Mouse (Mus musculus): ENCODE data around the gene Olfr412. TPM values are rescaled to one million over a fixed set of nuclear protein-coding genes. Genes with fewer than 3 reads are reported as not detected.
A peak's percentile ranks its signal among the peaks of the same experiment; 100 is the strongest.

Olfr412 gene
- polyA plus RNA-seq, 1 experiment from 2014 or later = not detected

DNA sequence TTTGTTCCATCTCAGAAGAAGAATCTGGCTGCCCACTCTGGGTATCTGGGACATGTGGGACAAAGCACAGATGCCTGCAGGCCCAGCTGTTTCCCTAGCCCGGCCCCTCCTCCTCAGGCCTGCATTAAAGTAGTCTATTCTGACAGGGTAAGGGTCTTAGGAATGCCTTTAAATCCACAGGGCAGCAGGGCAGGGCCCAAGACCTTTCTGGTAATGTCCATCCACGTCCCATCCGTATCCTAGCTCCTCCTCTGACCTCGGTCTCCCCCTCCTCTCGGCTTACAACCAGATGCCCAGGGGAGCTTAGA lies 47.5 kb downstream of the Olfr412 start:
- Histone ChIP-seq H3K4me3 (ENCODE audit: low read length) (no peak overlapping the region), H3K27me3 (ENCODE audit: control insufficient read depth, insufficient read depth, low read depth, low read length) (no peaks in the 10 kb centered on the region), H3K4me2 (ENCODE audit: low read depth, low read length) (no peak overlapping the region), H3K36me3 (ENCODE audit: control insufficient read depth, insufficient read depth, low read length) (no peaks in the 10 kb centered on the region), H3K27ac (ENCODE audit: low read length) (peak overlapping the region; percentile 63), H3K4me1 (replicated peaks; ENCODE audit: control insufficient read depth, insufficient read depth, low read length) (peaks cover 29% of the 10 kb centered on the region), H3K9ac (ENCODE audit: low read length) (0 out of 2 replicates have a peak overlapping the region, but pooled peaks have one; percentile 25), H3K9me3 (ENCODE audit: control insufficient read depth, low read length) (no peaks in the 10 kb centered on the region)
- WGBS = 64% methylated on average over 5 of the region's 5 CpGs
- 0 out of 2 replicates have a peak, but pooled peaks have one; percentile 16 for ATAC-seq (ENCODE audit: low read depth)

DNA sequence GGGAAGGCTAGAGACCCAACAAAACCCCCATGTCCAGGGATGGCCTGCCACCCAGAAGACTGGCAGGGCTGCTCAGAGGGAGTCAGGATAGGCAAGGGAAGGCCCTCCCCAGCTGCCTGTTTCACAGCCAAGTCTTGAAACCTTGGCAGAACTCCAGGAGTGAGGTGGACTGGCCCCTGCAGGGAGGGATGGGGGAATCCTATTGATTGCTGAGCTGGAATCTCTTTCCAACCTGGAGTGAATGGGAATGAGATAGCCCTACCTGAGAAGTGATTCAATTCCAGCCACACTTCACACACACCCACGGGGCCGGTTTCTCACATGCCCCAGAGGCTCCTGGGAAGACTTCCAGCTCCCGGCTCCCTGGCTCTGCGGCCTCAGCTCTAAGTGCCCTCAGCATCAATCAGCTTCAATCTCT lies 47.9 kb downstream of the Olfr412 start:
- Histone ChIP-seq H3K27me3 (ENCODE audit: control insufficient read depth, insufficient read depth, low read depth, low read length) (no peaks in the 10 kb centered on the region), H3K4me2 (ENCODE audit: low read depth, low read length) (no peak overlapping the region), H3K4me3 (ENCODE audit: low read length) (no peak overlapping the region), H3K9me3 (ENCODE audit: control insufficient read depth, low read length) (no peaks in the 10 kb centered on the region), H3K27ac (ENCODE audit: low read length) (peak overlapping the region; percentile 63), H3K36me3 (ENCODE audit: control insufficient read depth, insufficient read depth, low read length) (no peaks in the 10 kb centered on the region), H3K9ac (ENCODE audit: low read length) (0 out of 2 replicates have a peak overlapping the region, but pooled peaks have one; percentile 25), H3K4me1 (replicated peaks; ENCODE audit: control insufficient read depth, insufficient read depth, low read length) (peaks cover 29% of the 10 kb centered on the region)
- 20% methylated on average over 4 of the region's 4 CpGs for WGBS
- ATAC-seq (ENCODE audit: low read depth) = peak; percentile 60

GRCm38 (mm10) chr11:74411943-74412342 lies 50.1 kb downstream of the Olfr412 start:
- H3K36me3 ChIP-seq (ENCODE audit: control insufficient read depth, insufficient read depth, low read length) = no peaks in the 10 kb centered on the region
- no peak for ATAC-seq (ENCODE audit: low read depth)
- H3K27me3 ChIP-seq (ENCODE audit: control insufficient read depth, insufficient read depth, low read depth, low read length) = no peaks in the 10 kb centered on the region
- peaks cover 29% of the 10 kb centered on the region for H3K4me1 ChIP-seq (replicated peaks; ENCODE audit: control insufficient read depth, insufficient read depth, low read length)
- no peaks in the 10 kb centered on the region for H3K9me3 ChIP-seq (ENCODE audit: control insufficient read depth, low read length)
- H3K4me3 ChIP-seq (ENCODE audit: low read length) = no peak overlapping the region
- H3K27ac ChIP-seq (ENCODE audit: low read length) = no peak overlapping the region
- WGBS = 56% methylated on average over 3 of the region's 3 CpGs
- H3K9ac ChIP-seq (ENCODE audit: low read length) = no peak overlapping the region
- H3K4me2 ChIP-seq (ENCODE audit: low read depth, low read length) = no peak overlapping the region

DNA sequence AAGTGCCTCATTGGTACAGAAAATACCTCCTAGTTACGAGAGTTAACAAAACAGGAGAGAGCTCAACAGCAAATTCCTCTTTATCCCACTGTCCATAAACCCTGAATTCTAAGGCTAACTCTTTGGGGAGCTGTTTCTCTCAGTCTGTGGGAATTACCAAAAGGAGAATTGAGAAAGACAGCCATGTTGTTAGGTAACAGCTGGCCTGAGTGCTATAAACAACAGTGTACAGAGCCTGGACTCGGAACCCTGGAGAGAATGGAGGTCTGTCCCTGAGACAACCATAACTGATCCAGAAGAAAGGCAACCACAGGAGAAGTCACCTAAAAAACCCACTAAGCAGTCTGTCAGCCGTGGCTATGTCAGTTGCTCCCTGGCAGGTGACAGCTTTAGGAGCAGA lies 50.6 kb downstream of the Olfr412 start:
- Histone ChIP-seq H3K27ac (ENCODE audit: low read length) (no peak overlapping the region), H3K36me3 (ENCODE audit: control insufficient read depth, insufficient read depth, low read length) (no peaks in the 10 kb centered on the region), H3K4me2 (ENCODE audit: low read depth, low read length) (no peak overlapping the region), H3K9ac (ENCODE audit: low read length) (no peak overlapping the region), H3K9me3 (ENCODE audit: control insufficient read depth, low read length) (no peaks in the 10 kb centered on the region), H3K27me3 (ENCODE audit: control insufficient read depth, insufficient read depth, low read depth, low read length) (no peaks in the 10 kb centered on the region), H3K4me1 (replicated peaks; ENCODE audit: control insufficient read depth, insufficient read depth, low read length) (peaks cover 29% of the 10 kb centered on the region), H3K4me3 (ENCODE audit: low read length) (no peak overlapping the region)
- 71% methylated on average over 3 of the region's 3 CpGs for WGBS
- no peak for ATAC-seq (ENCODE audit: low read depth)

GRCm38 (mm10) chr11:74413449-74413972 lies 51.6 kb downstream of the Olfr412 start:
- 47% methylated on average over 3 of the region's 3 CpGs for WGBS
- Histone ChIP-seq H3K36me3 (ENCODE audit: control insufficient read depth, insufficient read depth, low read length) (no peaks in the 10 kb centered on the region), H3K4me3 (ENCODE audit: low read length) (no peak overlapping the region), H3K9me3 (ENCODE audit: control insufficient read depth, low read length) (no peaks in the 10 kb centered on the region), H3K4me1 (replicated peaks; ENCODE audit: control insufficient read depth, insufficient read depth, low read length) (peaks cover 26% of the 10 kb centered on the region), H3K9ac (ENCODE audit: low read length) (no peak overlapping the region), H3K27me3 (ENCODE audit: control insufficient read depth, insufficient read depth, low read depth, low read length) (no peaks in the 10 kb centered on the region), H3K4me2 (ENCODE audit: low read depth, low read length) (no peak overlapping the region), H3K27ac (ENCODE audit: low read length) (no peak overlapping the region)
- ATAC-seq (ENCODE audit: low read depth) = no peak

- H3K4me1 ChIP-seq (replicated peaks; ENCODE audit: control insufficient read depth, insufficient read depth, low read length) = peaks cover 20% of the 10 kb centered on the region
- ATAC-seq (ENCODE audit: low read depth) = no peak
- H3K4me3 ChIP-seq (ENCODE audit: low read length) = no peak overlapping the region
- no peaks in the 10 kb centered on the region for H3K27me3 ChIP-seq (ENCODE audit: control insufficient read depth, insufficient read depth, low read depth, low read length)
- H3K27ac ChIP-seq (ENCODE audit: low read length) = no peak overlapping the region
- no peaks in the 10 kb centered on the region for H3K36me3 ChIP-seq (ENCODE audit: control insufficient read depth, insufficient read depth, low read length)
- WGBS = 41% methylated on average over 9 of the region's 9 CpGs
- H3K9ac ChIP-seq (ENCODE audit: low read length) = no peak overlapping the region
- no peaks in the 10 kb centered on the region for H3K9me3 ChIP-seq (ENCODE audit: control insufficient read depth, low read length)
- H3K4me2 ChIP-seq (ENCODE audit: low read depth, low read length) = no peak overlapping the region
Measured at GRCm38 (mm10) chr11:74414112-74414511, 52.2 kb downstream of the Olfr412 start.

GRCm38 (mm10) chr11:74415736-74416135 lies 53.9 kb downstream of the Olfr412 start:
- 62% methylated on average over 12 of the region's 12 CpGs for WGBS

More at GRCm38 (mm10) chr11:74415736-74416135, 53.9 kb downstream of the Olfr412 start:
- Histone ChIP-seq H3K27me3 (ENCODE audit: control insufficient read depth, insufficient read depth, low read depth, low read length) (no peaks in the 10 kb centered on the region), H3K4me3 (ENCODE audit: low read length) (no peak overlapping the region), H3K27ac (ENCODE audit: low read length) (no peak overlapping the region), H3K4me1 (replicated peaks; ENCODE audit: control insufficient read depth, insufficient read depth, low read length) (0 out of 2 replicates have a peak, but pooled peaks cover 7% of the 10 kb centered on the region), H3K4me2 (ENCODE audit: low read depth, low read length) (no peak overlapping the region), H3K9ac (ENCODE audit: low read length) (no peak overlapping the region), H3K36me3 (ENCODE audit: control insufficient read depth, insufficient read depth, low read length) (no peaks in the 10 kb centered on the region), H3K9me3 (ENCODE audit: control insufficient read depth, low read length) (no peaks in the 10 kb centered on the region)
- ATAC-seq (ENCODE audit: low read depth) = no peak

Other genes with a start within 250 kb of the Olfr412 start
- not detected in 2 replicates for gene Olfr401, start 248.4 kb upstream of the Olfr412 start, polyA plus RNA-seq (2015; fragmentation: Nextera tagmentation; extraction: Ambion mirVana)
- gene Olfr402, start 208.5 kb upstream of the Olfr412 start, polyA plus RNA-seq (2015; fragmentation: Nextera tagmentation; extraction: Ambion mirVana) = not detected in 2 replicates
- gene Olfr403, start 175.8 kb upstream of the Olfr412 start, polyA plus RNA-seq (2015; fragmentation: Nextera tagmentation; extraction: Ambion mirVana) = not detected in 2 replicates
- not detected in 2 replicates for gene Olfr43, start 150.7 kb upstream of the Olfr412 start, polyA plus RNA-seq (2015; fragmentation: Nextera tagmentation; extraction: Ambion mirVana)
- gene Olfr406, start 102.3 kb upstream of the Olfr412 start, polyA plus RNA-seq (2015; fragmentation: Nextera tagmentation; extraction: Ambion mirVana) = not detected in 2 replicates
- gene Olfr59, start 78.3 kb upstream of the Olfr412 start, polyA plus RNA-seq (2015; fragmentation: Nextera tagmentation; extraction: Ambion mirVana) = not detected in 2 replicates
- not detected in 2 replicates for gene Olfr410, start 24.0 kb upstream of the Olfr412 start, polyA plus RNA-seq (2015; fragmentation: Nextera tagmentation; extraction: Ambion mirVana)
- gene Olfr411, start 9.4 kb upstream of the Olfr412 start, polyA plus RNA-seq (2015; fragmentation: Nextera tagmentation; extraction: Ambion mirVana) = not detected in 2 replicates
- gene Rap1gap2, start 248.8 kb downstream of the Olfr412 start, polyA plus RNA-seq (2015; fragmentation: Nextera tagmentation; extraction: Ambion mirVana) = 1.2 and 1.5 TPM in 2 replicates

Data from lung, embryonic 16.5 days (tissue).